Mouse (Mus musculus) cerebellum, adult 11 months (tissue): ENCODE measurements at regions not wholly inside any gene's neighbourhood (a gene's known extent, or its start where the extent isn't known, plus 50 kb on each side); places are given as distances from the start of the nearest gene placed in this dataset.

ENCODE experiments used
- DNase-seq: peaks from one replicate; pipeline ENCODE4 v3.0.0; 2022

DNA sequence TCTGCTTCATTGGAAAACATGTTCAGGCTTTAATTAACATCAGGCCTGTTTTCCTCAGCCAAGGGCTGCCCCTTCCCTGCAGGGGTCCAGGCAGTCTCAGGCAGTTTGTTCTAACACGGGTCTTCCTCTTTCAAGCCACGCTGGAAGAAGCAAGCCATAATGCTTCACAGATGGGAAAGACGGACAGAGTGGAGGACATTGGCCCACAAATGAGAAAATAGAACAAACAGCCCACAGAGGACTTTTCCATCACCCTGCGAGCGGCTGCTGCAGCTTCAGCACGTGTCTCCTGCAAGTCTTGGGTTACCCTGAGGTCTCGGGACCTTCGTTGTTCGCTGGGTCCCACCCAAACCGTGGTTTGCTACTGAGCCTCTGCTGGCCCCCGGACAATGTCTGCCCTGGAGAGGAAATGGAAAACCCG, 565.9 kb upstream of the 3110018I06Rik start:
- DNase-seq, result no peak

DNA sequence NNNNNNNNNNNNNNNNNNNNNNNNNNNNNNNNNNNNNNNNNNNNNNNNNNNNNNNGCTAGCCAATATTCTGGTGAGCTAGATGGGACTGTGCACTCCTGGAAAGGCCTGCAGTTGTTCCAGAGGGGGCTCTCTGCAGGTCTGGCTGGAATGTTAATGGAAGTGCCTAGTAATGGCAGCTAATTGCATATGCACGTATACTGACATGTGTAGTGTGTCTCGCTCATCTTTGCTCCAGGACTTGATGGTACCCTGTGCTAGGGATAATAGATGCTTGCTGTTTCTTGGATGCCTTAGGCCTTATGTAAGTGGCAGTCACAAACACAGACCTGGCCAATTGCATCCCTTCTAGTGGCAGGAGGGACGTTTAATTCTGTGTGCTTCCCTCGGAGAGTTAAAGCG, 560.0 kb upstream of the 3110018I06Rik start:
- DNase-seq, result no peak

DNA sequence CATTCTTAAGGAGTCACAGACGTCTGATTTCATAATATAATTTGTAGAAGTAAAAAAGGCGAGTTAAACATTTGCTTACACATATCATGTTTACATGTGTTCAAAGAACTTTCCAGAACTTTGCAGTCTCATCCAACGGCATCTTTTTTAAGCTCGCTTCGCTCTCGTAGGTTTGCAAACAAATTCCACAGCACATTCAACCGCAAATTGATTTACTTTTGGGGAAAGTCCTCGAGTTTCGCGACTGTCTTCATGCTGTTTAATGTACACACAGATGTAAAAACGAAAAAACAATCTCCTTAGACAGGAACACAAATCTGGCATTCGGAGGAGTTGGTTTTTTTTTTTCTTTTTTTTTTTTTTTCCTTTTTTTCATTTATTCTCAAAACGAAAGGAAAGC, 559.3 kb upstream of the 3110018I06Rik start:
- DNase-seq, result no peak

DNA sequence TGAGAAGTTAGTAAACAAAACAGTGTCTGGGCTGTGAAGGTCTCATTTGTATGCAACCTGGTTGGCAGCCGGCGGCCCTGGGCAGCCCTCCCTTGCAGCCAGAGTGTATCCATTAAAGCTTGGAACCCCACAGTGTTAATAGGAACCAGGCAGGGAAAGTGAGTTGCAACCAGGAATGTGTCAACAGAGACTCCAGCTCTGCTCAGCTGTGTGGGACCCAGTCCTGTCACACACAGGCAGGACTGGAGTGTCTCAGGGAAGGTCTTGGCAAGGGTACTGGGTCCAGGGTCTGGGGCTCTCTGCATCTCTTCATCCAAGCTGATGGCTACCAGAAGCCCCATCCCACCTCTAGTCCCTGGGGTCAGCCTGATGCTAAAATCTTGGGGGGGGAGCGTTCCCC, 556.8 kb upstream of the 3110018I06Rik start:
- DNase-seq, result no peak

DNA sequence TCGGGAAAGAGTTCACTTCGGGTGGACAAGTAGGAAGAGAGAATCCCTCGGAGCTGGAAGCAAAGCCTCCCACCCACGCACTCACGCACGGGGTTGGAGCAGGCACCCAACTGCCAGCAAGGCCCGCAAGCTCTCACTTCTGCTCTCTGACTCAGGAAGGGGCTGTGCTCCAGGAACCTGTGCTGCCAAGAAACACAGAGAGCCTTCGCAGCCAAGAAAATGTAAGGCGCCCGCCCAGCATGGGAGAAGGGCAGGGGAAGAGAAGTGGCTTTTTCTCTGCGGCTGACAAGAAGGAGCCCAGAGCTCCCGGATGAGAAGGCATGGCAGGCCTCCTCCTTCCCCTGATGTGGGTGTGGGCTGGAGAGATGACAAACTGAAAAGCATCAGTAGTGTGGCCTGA, 549.1 kb upstream of the 3110018I06Rik start:
- peak; percentile 20 for DNase-seq

DNA sequence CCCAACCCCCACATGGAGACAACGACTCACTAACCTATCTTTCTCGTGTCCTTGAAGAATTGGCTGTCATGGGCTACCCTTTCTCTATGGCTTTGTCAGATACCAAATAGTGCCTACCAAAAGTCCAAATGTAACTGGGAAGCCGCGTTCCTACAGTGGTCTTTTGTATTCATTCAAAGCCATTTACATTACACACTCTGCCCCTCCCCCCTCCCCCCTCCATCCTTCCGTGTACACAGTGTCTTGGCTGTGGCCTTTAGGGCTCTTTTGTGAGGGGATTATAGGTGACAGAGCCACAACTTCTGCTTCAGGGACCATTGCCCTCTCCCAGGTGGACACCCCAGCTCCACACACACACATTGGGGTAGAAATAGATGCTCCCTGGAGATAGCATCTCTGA, 544.6 kb upstream of the 3110018I06Rik start:
- no peak for DNase-seq

DNA sequence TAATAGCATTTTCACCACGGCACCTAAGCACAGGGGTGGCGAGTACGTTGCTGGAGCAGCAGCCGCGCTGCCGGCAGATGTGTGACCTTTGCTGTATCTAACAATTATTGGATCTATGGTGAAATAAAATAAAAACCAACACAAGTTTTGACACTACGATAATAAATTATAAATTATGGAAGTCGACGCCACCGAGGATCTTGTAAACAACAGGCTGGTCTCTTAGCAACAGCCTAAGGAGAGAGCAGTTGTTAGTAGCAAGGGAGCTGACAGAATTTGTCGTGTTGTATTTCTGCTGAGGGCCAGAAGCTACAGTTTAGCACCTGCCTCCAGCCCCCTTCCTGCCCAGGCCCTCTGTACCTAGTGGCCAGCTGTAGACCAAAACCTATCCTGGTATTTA, 535.8 kb upstream of the 3110018I06Rik start:
- DNase-seq, result no peak

DNA sequence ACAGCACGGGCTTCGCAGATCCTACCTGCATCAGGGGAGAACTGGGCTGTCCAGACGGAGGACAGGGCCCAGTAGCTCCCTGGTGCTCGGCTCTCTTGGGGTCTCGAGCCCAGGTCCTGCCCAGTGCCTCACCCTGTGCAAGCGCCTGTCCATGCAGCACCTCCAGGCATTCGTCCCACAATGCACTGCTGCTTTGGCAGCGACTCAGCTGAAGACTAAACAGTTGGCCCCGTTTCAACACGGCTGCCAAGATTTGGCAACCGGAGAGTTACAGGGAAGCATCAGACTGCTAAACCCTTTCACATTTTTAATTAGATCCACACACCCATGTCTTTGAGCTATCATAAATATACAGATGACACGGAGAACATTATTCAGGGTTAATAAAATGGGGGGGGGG, 532.7 kb upstream of the 3110018I06Rik start:
- DNase-seq, result peak; percentile 72

DNA sequence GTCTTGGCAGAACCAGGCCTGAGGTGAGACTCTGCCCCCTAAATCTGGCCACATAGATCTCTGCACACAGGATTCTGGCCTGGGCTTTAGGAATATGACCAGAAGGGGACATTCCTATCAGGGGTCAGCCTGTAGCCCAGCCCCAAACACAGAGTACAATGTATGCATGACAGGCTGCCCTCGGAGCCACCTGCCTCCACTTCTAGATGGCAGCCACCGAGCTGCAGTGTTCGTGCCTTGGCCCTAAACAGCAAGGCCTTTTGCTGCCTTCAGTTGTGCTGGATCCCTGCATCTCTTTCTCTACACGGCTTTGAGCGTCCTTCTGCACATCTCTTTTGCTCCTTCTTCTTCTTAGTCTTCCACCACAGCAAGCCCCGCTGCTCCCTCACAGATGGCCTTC, 532.2 kb upstream of the 3110018I06Rik start:
- DNase-seq, result no peak

DNA sequence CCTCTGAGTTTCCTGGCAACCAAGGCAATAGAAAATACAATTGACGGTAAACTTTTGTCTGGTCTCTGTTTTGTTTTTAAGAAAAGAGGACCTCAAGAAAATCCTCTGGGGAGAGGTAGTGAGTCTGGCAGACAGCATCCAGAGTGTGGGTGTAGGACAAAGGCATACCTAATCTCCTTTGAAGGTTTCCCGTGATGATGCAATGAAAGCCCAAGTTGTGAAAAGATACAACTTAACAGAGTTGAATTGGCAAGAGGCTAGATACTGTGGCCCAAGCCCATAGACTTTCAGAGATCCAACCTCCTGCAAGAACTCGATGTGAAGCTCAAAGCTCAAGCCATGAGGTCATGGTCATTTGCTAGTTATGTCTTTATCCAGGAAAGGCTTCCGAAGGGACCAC, 526.4 kb upstream of the 3110018I06Rik start:
- DNase-seq, result no peak

DNA sequence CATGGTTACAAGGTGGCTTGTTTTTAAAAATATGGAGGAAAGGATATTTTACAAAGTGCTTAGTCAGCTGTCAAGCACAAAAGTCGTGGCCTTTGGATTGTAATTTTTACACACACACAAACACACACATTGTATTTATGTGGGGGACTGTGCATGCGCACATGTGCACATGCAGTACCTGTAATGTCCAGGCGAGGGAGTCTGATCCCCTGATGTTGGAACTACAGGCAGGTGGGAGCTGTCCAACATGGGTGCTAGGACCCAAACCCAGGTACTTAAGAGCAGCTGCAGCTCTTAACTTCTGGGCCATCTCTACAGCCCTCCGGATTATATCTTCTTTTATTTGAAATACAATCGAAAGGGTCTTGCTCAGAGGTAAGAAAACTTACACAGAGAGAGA, 524.7 kb upstream of the 3110018I06Rik start:
- no peak for DNase-seq

DNA sequence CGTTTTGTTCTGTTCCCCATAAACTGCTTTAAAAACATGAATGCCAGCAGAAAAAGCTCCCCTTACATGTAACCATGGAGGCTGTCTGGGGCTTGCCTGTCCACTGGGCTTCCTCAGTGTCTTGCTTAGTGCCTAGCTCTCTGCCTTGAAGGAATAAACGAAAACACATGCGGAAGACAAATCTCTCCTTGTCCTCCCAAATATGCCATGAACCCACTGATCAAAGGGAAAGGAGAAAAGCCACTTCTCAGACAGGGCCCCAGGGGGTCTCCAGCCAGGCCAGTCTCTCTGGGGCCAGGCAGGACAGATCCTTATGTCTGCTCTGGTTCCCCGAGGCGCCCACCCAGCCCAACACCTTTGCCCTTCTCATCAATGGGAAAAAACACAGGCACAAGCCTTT, 518.6 kb upstream of the 3110018I06Rik start:
- no peak for DNase-seq

DNA sequence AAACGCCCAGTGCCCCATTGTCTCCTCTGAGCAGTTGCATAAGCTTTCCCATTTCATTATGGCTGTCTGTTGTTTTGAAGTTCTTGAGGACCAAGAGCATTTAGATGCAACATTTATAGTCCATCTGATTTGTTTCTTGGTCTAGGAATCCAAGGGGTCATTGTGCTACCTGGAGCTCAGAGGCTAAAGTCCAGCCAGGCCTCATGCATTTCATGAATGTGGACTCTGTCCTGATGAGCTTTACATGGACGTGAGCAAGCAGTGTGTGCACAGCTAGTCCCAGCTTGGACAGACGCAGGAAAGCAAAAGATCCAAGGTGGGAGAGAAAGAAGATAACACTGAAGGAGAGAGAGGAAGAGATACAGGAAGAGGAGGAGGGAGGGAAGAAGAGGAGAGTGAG, 496.0 kb upstream of the 3110018I06Rik start:
- no peak for DNase-seq

DNA sequence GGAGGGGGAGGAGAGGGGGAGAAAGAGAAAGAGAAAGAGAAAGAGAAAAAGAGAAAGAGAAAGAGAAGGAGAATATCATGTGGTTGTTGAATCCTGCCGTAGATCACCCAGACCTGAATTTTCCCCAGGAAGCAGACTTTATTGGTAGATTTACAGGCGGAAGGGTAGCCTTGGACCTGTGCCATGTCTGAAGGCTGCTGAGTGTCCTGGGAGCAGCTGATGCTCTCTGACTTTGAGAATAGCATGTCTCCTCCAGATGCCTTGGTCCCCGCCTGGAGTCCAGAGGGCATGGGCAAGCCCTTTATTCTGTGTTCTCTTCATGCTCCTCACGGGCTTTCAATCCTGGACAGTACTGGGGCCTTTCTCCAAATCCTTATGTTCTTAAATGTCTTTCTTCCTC, 495.4 kb upstream of the 3110018I06Rik start:
- DNase-seq, result no peak

DNA sequence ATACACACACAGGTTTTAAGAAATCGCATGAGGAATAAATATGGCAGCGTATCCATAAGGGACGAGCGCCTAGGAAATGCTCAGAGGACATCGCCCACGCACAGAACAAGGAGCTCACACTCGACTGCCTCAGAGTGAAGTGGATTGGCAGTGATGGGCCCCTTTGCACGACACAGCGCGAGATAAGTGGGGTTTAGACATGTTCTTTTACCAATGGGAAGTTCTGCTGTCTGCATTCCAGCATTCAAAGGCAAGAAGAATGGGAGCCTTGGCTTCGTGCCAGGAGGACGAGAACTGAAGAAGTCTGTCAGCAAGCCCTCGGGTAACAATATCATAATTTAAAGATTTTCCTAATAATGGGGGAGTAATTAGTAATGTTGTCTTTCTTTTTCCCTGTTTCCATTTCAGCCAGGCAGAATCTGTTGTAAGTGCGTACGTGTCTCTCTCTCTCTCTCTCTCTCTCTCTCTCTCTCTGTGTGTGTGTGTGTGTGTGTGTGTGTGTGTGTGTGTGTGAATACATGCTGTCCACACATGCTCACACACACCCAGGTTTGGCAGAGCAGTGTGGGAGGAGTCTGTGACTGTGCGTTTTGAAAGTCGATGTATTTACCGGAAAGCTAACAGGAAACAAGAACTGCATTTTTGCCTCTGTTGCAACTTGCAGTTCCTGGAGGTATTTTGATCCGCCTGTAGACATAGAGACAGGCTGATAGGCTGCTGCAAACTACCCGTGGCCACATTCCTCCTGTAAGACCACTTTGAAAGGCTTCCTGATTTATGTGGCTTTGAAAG, 477.2 kb upstream of the 3110018I06Rik start:
- no peak for DNase-seq

DNA sequence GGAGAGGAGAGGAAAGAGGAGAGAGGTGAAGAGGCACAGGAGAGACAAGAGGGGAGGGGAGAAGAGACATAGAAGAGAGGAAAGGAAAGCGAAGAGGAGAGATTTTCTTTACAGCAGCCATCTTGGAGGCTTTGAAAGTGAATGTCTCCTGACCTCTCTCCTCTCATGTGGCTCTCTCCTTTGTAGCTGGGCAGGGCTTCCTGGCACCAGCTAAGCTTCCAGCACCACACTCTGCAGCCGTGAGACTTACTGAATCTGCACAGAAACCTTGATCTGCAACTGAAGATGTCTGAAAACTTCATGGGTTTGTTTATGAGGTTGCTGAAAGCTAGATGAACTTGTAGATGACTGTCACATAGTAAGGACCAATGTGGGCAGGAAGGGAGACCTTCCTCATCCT, 471.6 kb upstream of the 3110018I06Rik start:
- no peak for DNase-seq

DNA sequence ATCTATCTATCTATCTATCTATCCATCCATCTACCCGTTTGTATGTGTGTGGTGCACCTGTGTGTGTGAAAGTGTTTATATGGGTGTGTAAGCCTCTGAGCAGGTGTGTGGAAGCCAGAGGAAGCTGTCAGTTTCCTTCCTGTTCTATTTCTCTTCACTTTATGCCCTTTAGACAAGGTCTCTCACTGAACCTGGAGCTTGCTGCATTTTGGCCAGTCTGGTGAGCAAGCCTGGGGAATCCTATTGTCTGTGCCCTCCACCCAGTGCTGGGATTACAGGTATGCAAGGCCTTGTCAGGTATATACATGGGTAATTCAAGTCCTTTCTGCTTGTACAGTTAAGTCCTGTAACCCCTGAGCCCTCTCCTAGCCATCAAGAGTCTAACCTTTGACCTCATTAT, 466.6 kb upstream of the 3110018I06Rik start:
- DNase-seq, result no peak

DNA sequence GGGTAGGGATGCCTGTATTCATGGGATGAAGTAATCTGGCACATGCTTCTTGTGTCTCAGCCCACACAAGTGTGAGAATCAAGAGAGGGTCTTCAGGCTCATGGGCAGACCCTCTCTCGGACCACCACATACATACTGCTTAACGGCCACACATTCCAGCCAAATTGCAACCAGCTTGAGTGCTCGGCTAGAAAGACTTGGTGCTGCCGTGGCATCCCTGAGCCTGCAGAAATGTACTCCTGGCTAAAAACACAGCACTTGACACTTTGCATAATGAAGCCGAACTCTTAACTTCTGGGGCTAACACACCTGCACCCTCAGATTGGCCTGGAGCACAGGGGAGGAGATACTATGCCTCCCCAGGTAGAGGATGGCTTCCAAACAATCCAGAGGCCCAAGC, 461.6 kb upstream of the 3110018I06Rik start:
- DNase-seq, result no peak

DNA sequence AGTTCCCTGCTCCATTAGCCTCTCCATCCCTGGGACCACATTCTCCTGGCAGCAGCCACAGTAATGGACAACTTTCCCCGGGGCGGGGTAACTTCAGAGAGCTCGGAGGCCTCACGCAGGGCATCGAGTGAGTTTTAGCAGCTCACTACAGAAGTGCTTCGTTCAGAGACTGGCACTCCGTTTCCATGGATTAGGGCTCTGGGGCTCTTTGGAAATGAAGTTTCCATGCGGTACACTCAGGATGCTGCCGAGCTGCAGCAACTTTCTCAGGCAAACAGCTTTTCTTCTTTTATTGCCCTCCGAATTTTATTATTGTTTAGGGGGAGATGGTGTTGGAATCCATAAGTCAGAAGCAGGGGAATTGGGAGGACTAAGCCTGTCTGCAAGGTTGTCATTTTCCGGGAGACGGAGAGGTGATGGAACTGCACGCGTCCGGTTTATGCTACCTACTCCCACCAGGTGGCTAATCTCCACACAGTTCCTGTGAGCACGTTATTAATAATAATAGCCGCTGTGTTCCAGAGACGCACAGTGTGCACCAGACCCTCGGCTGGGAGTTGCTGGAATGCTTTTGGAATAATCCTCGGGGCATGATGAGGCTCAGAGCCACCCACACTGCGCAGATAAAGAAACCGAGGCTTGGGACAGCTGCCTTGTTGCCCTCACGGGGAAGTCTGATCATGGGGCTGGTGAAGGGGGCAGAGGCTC, 460.4 kb upstream of the 3110018I06Rik start:
- DNase-seq, result no peak

DNA sequence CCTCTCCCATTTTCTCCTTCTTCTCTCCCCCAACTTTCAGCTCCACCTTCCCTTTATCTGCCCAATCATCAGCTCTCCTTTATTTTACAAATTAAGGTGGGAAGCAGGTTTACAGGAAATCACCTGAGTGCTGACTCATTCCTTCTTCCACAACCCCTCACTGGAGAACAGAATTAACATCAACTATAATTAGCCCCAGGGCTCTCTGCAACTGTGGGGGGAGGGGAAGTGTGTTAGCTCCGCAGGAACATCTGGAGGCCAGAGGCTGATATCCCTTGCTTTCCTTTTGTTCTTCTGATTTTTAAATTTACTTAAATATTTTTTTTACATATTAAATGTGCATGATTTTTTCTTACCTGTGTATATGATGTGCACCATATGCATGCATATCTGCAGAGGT, 459.4 kb upstream of the 3110018I06Rik start:
- DNase-seq, result no peak

DNA sequence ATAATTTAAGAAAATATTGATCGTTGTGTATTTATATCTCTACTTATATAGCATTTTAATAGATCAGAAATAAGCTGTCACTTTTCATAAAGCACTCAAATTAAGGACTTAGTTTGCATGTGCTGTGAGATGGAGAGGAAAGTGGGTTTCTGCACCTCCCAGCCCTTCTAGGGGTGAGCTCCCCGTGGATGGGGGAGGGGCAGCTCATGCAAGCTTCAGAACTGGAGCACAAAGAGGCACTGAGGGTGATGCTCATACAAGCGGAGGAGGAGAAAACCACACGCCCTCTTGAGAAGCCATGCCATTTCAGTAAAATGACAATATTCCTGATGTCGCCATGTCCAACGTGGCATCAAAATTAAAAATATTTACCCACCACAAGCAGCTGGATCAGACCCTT, 452.1 kb upstream of the 3110018I06Rik start:
- DNase-seq, result no peak

DNA sequence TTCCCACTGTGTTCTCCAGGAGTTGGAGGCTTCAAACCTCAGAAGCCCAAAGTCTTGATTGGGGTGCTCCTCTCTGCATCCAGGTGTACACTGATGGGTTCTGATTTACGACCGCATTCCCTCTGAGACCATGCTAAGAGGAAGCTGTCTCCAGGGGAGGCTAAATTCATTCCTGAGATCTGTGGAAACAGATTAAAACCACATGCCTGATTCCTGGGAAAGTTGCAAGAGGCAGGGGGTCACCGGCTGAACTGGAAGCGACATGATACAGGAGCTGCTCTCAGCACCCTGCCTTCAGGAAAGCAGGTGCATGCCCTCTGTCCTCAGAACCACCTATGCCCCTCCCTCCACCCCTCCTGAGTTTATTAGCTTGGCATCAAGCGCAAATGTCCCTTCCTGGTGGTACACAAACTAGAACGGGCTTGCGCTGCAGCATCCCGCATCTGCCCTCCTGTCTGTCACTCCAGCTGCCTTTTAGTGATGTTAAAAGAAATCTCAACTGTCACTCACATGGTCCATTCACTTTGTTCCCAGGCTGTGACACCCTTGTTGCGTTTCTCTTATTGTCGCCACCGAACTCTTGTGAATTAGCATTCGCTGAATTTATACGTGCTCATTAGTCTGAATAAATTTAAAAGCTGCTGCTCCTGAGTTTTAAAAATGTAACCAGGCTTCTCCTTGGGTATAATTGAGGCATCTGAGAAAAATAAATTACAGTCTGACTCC, 446.3 kb upstream of the 3110018I06Rik start:
- no peak for DNase-seq

DNA sequence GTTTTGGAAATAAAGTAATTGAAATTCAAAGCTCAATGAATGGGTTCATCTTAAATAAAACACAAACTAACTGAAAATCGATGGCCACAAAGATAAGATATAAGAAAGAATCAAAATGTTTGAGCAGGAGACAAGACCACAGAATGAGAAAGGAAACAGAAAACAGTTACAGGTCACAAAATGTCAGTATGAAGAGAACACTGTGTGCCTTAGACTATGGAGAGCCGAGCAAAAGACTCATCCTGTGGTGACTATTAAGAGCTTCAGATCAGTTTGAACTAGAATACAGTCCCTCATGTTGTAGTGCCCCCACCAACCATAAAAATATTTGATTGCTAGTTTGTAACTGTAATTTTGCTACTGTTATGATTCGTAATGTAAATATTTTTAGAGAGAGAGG, 441.9 kb upstream of the 3110018I06Rik start:
- no peak for DNase-seq

DNA sequence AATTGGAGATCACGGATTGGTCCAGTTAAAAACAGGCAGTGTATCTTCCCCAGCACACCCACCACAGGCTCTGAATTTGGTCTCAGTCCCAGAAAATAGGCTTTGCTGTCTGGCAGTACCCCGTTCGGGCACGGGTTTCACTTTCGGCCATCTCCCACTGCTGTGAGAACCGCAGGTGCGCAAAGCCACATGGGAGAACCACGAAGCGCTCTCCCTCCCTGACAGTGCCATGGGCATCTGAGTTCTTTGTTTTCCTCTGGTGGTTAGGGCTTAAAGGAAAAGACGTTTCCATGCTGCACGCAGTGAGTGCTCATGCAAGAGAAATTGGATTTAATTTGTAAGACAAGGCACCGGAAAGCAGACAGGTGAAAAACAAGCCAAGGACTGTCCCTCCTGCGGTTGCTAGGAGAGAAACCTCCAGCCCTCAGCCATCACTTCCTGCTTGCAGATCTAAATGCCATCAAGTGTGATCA, 441.3 kb upstream of the 3110018I06Rik start:
- peak; percentile 22 for DNase-seq
